Mouse (Mus musculus): ENCODE data around the gene Tas2r118. TPM values are rescaled to one million over a fixed set of nuclear protein-coding genes. Genes with fewer than 3 reads are reported as not detected.

The Tas2r118 gene
- polyA plus RNA-seq (2012) = not detected in 2 replicates

- no peak for TF ChIP-seq GATA1 (IDR thresholded peaks at IDR 0.05; ENCODE audit: low read length)
Measured at GRCm38 (mm10) chr6:23969960-23970359, at the start of gene Tas2r118. TSS of gene Tas2r118 (minus strand) at chr6:23970060.

- TF ChIP-seq GATA1 (IDR thresholded peaks at IDR 0.05; ENCODE audit: low read length) = no peak
Measured at GRCm38 (mm10) chr6:24018320-24018719, 48.5 kb upstream of the Tas2r118 start.

GRCm38 (mm10) chr6:23993276-23993675, 23.4 kb upstream of the Tas2r118 start:
- no peak for TF ChIP-seq GATA1 (IDR thresholded peaks at IDR 0.05; ENCODE audit: low read length)

- no peak for TF ChIP-seq GATA1 (IDR thresholded peaks at IDR 0.05; ENCODE audit: low read length)
Measured at GRCm38 (mm10) chr6:23990687-23991387, 21.0 kb upstream of the Tas2r118 start.

- TF ChIP-seq GATA1 (IDR thresholded peaks at IDR 0.05; ENCODE audit: low read length) = no peak
Measured at GRCm38 (mm10) chr6:23986293-23986692, 16.4 kb upstream of the Tas2r118 start.

GRCm38 (mm10) chr6:23966980-23967379, 2.9 kb downstream of the Tas2r118 start:
- TF ChIP-seq GATA1 (IDR thresholded peaks at IDR 0.05; ENCODE audit: low read length) = no peak

- no peak for TF ChIP-seq GATA1 (IDR thresholded peaks at IDR 0.05; ENCODE audit: low read length)
Measured at GRCm38 (mm10) chr6:23965925-23966324, 3.9 kb downstream of the Tas2r118 start.

- no peak for TF ChIP-seq GATA1 (IDR thresholded peaks at IDR 0.05; ENCODE audit: low read length)
Measured at GRCm38 (mm10) chr6:23963741-23964140, 6.1 kb downstream of the Tas2r118 start.

- no peak for TF ChIP-seq GATA1 (IDR thresholded peaks at IDR 0.05; ENCODE audit: low read length)
Measured at GRCm38 (mm10) chr6:23940776-23941175, 29.1 kb downstream of the Tas2r118 start.

GRCm38 (mm10) chr6:23938575-23939488, 31.0 kb downstream of the Tas2r118 start:
- TF ChIP-seq GATA1 (IDR thresholded peaks at IDR 0.05; ENCODE audit: low read length) = no peak

GRCm38 (mm10) chr6:23936414-23936813, 33.4 kb downstream of the Tas2r118 start:
- no peak for TF ChIP-seq GATA1 (IDR thresholded peaks at IDR 0.05; ENCODE audit: low read length)

GRCm38 (mm10) chr6:23923806-23924205, 46.1 kb downstream of the Tas2r118 start:
- no peak for TF ChIP-seq GATA1 (IDR thresholded peaks at IDR 0.05; ENCODE audit: low read length)

Other genes starting within 250 kb of the Tas2r118 start
- not detected in 2 replicates for gene Cadps2, start 130.6 kb downstream of the Tas2r118 start, polyA plus RNA-seq (2012)
- not detected in 2 replicates for gene Slc13a1, start 198.0 kb upstream of the Tas2r118 start, polyA plus RNA-seq (2012)